Mouse (Mus musculus) heart, postnatal 0 days (tissue): Measurements from ENCODE around the gene Txlng.

Experiments used
- CTCF ChIP-seq: IDR thresholded peaks from 2 replicates; pipeline ENCODE4 v1.5.1; 2016; ENCODE audit warnings: antibody characterized with exemption, control low read depth, low read depth
- EP300 ChIP-seq: IDR thresholded peaks from 2 replicates; pipeline ENCODE4 v1.6.1; 2016; ENCODE audit warnings: antibody characterized with exemption, low read depth

DNA sequence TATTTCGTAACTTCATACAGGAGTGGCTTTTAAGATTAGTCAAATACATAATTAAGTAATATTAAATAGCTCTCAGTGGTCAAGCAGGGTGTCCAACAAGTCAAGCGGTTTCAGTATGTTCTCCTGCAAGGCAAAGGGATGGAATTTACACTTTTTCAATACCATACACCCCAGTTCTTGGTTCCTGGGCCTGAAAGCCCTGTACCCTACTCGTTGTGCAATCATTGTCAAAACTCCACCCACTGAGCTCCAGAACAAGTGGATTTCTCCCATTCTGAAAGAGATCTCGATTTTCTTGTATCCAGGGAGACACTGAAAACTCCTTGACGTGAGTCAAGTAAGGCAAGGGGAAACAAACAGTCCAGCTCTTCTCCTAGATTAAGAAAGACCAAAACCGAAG lies 1.2 kb downstream of the Txlng start:
- TF ChIP-seq CTCF (no peak), EP300 (no peak)
